17 mouse cellular contexts compared by ENCODE assay signal in genomic region chr7:110782845-110783478, GRCm38 (mm10). TPM values are rescaled to one million over a fixed set of nuclear protein-coding genes. Genes with fewer than 3 reads are reported as not detected.
DNase-seq lines count a peak whose midpoint lies in the region; ATAC-seq and TF ChIP-seq lines count a peak whose summit lies in the region.
"Had no signal": no experiment of that assay in that cellular context is flagged by ENCODE, and none has a peak within 500 bp of the region (broad histone marks: within the 10 kb centered on the region; RNA-seq: fewer than 3 reads in every experiment).

No protein-coding gene starts in this region.

- no peak overlapping the region for H3ac ChIP-seq in myocyte (ENCODE audit: control insufficient read depth, insufficient read length)

- H3K4me1 ChIP-seq in stomach, postnatal 0 days (replicated peaks; ENCODE audit: control insufficient read depth, insufficient read depth): peaks cover 7% of the 10 kb centered on the region

- no peak overlapping the region for H3K4me3 ChIP-seq in layer of hippocampus, adult 2 months
- H3K4me3 ChIP-seq in myocyte: no peak overlapping the region
- H3K4me3 ChIP-seq in stomach, postnatal 0 days (ENCODE audit: low read depth, low read length): no peak overlapping the region
- H3K4me3 ChIP-seq: limb, embryonic 12.5 days; lung, embryonic 15.5 days; stomach, embryonic 15.5 days had no signal

- H3K9ac ChIP-seq in stomach, postnatal 0 days (ENCODE audit: low read length): no peak overlapping the region
- H3K9ac ChIP-seq: hindbrain, embryonic 14.5 days; limb, embryonic 12.5 days; lung, embryonic 15.5 days; stomach, embryonic 15.5 days had no signal

- TF ChIP-seq EP300 in stomach, postnatal 0 days (optimal IDR thresholded peaks at IDR 0.05): no peak

- H3K4me2 ChIP-seq in myocyte (ENCODE audit: low read depth): peak overlapping the region; percentile 53
- H3K4me2 ChIP-seq in stomach, postnatal 0 days (replicated peaks; ENCODE audit: low read depth): no peak overlapping the region
- H3K4me2 ChIP-seq: hindbrain, embryonic 14.5 days; limb, embryonic 12.5 days; lung, embryonic 15.5 days; stomach, embryonic 15.5 days had no signal

- no peaks in the 10 kb centered on the region for H3K27me3 ChIP-seq in myocyte (ENCODE audit: control insufficient read depth, insufficient read depth, insufficient read length)
- no peaks in the 10 kb centered on the region for H3K27me3 ChIP-seq in stomach, postnatal 0 days (ENCODE audit: control insufficient read depth, insufficient read depth, low read length)
- H3K27me3 ChIP-seq: limb, embryonic 12.5 days; lung, embryonic 15.5 days; stomach, embryonic 15.5 days had no signal

- no peak for ATAC-seq in stomach, postnatal 0 days (ENCODE audit: low FRiP score, low TSS enrichment)
- ATAC-seq: intestine, embryonic 16.5 days had no signal

- H3K27ac ChIP-seq in layer of hippocampus, adult 2 months: peak overlapping the region; percentile 32; the same call in 1 of the 2 replicates
- no peak overlapping the region for H3K27ac ChIP-seq in stomach, postnatal 0 days (replicated peaks)
- H3K27ac ChIP-seq: hindbrain, embryonic 14.5 days; limb, embryonic 12.5 days; lung, embryonic 15.5 days had no signal

- no peaks in the 10 kb centered on the region for H3K79me2 ChIP-seq in myocyte (ENCODE audit: control insufficient read depth, insufficient read depth)

- no peak for TF ChIP-seq CTCF in layer of hippocampus, adult 2 months (conservative IDR thresholded peaks at IDR 0.05)
- no peak for TF ChIP-seq CTCF in stomach, postnatal 0 days (IDR thresholded peaks at IDR 0.05; ENCODE audit: low read depth)

- no peaks in the 10 kb centered on the region for H3K9me3 ChIP-seq in stomach, postnatal 0 days (ENCODE audit: control insufficient read depth, low read length)
- H3K9me3 ChIP-seq: limb, embryonic 12.5 days; lung, embryonic 15.5 days; stomach, embryonic 15.5 days had no signal

- no peak for TF ChIP-seq POLR2A in myocyte (IDR thresholded peaks at IDR 0.05; ENCODE audit: insufficient read length, low read depth)

- 32% methylated on average over 10 of the region's 10 CpGs for WGBS in stomach, postnatal 0 days

- peak; percentile 36 for DNase-seq in embryo, embryonic 10 days (ENCODE audit: low spot score)
- no peak for DNase-seq in embryo, embryonic 9.5 days (ENCODE audit: extremely low spot score)
- DNase-seq in layer of hippocampus, adult 2 months (ENCODE audit: low spot score in 2 of 2): no peak
- no peak for DNase-seq in layer of hippocampus, adult 11-12 months (ENCODE audit: low spot score)
- DNase-seq in Muller cell, postnatal 12 days (ENCODE audit: inconsistent ontology term): peak; percentile 71
- DNase-seq in ovary, postnatal 10 days (ENCODE audit: low spot score): no peak
- DNase-seq in stomach, postnatal 0 days (ENCODE audit: low spot score): no peak
- DNase-seq: adrenal gland, adult 8-10 months; cerebellum, adult 9-10 months; right cerebral cortex, adult 18-20 months; thymus, postnatal 25 days had no signal

- no peaks in the 10 kb centered on the region for H3K36me3 ChIP-seq in myocyte (ENCODE audit: control insufficient read depth, insufficient read depth)
- H3K36me3 ChIP-seq in stomach, postnatal 0 days (ENCODE audit: control insufficient read depth, insufficient read depth, low read length): no peaks in the 10 kb centered on the region; the same call in 1 of the 2 replicates
- H3K36me3 ChIP-seq: limb, embryonic 12.5 days; lung, embryonic 15.5 days; stomach, embryonic 15.5 days had no signal

TF ChIP-seq in myocyte, 11 proteins besides CTCF, POLR2A, EP300 and RAD21:
- TF ChIP-seq MYOD1 (IDR thresholded peaks at IDR 0.05; ENCODE audit: control insufficient read depth in 1 of 3, insufficient read length in 2 of 3, low read depth in 2 of 3) (no peak), E2F4 (IDR thresholded peaks at IDR 0.05; ENCODE audit: insufficient read depth) (no peak), REST (IDR thresholded peaks at IDR 0.05; ENCODE audit: insufficient read depth, insufficient read length) (no peak), USF1 (IDR thresholded peaks at IDR 0.05; ENCODE audit: low read depth) (no peak), SRF (IDR thresholded peaks at IDR 0.05; ENCODE audit: control insufficient read depth, insufficient read length, low read depth) (peak; percentile 27)

RNA-seq across cellular contexts. Expression of gene Ampd3, which starts 15.0 kb away (rescaled TPM):
- total RNA-seq in layer of hippocampus, adult 2 months (2021): 10 to 100 TPM; 20.8 to 25.1 TPM
- polyA plus RNA-seq in myocyte (2012; fragmentation: generic; extraction: Trizol): 8.2 TPM
- 4.7 and 5.2 TPM in 2 replicates for polyA plus RNA-seq in stomach, postnatal 0 days (2015; fragmentation: Nextera tagmentation; extraction: Ambion mirVana)

Comparison
In these comparisons a context has a peak if more than half of its experiments do, and no peak if none do; other contexts are left out.
1. DNase-seq: peak in embryo, embryonic 10 days (single experiment) and Muller cell, postnatal 12 days (single experiment); none in embryo, embryonic 9.5 days (single experiment), layer of hippocampus, adult 2 months (0 of 2), layer of hippocampus, adult 11-12 months (single experiment), ovary, postnatal 10 days (single experiment) and stomach, postnatal 0 days (single experiment).